Mouse (Mus musculus): Measurements from ENCODE around the gene Syt7.

- TF ChIP-seq CTCF (IDR thresholded peaks at IDR 0.05; ENCODE audit: low read depth, low read length) (no peak), GATA1 (IDR thresholded peaks at IDR 0.05; ENCODE audit: borderline replicate concordance, low read length) (no peak), TAL1 (conservative IDR thresholded peaks at IDR 0.05; ENCODE audit: low read depth, low read length) (no peak), POLR2AphosphoS5 (IDR thresholded peaks at IDR 0.05; ENCODE audit: insufficient replicate concordance, low read depth, low read length) (no peak)
Measured at GRCm38 (mm10) chr19:10433879-10434540, 45.1 kb downstream of the Syt7 start.

Data from G1E (cell line).